Mouse (Mus musculus): ENCODE data around the gene Rapsn.

GRCm38 (mm10) chr2:91061849-91062481 is 26.5 kb downstream of the Rapsn start:
- TF ChIP-seq CTCF (IDR thresholded peaks at IDR 0.05; ENCODE audit: low read depth) = no peak
- TF ChIP-seq EP300 (optimal IDR thresholded peaks at IDR 0.05) = no peak
